Mouse (Mus musculus) lung, postnatal 36 days (tissue): Measurements from ENCODE around the gene Dmp1.

Source experiments
- DNase-seq: peaks from one replicate; pipeline ENCODE4 v3.0.0; 2022; ENCODE audit warnings: mixed read lengths

Gene Dmp1

DNA sequence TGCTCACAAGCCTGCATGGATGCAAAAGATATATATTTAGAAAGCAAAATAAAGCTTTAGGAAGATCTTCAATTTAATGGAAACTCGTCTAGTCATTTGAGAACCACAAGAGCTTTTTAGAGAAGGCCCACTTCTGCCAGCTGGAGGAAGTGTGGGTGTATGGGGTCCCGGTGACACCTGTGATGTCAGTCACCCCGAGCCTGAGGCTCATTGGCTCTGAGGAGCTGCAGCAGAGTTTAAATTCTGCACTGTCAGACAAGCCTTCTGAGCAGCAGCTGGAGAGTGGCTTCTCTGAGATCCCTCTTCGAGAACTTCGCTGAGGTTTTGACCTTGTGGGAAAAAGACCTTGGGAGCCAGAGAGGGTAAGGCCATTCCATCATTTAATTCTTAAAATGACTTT lies at the start of gene Dmp1:
Dmp1 (plus strand) TSS at position 263 of the 400 bp plus-strand sequence.
- DNase-seq: no peak

DNA sequence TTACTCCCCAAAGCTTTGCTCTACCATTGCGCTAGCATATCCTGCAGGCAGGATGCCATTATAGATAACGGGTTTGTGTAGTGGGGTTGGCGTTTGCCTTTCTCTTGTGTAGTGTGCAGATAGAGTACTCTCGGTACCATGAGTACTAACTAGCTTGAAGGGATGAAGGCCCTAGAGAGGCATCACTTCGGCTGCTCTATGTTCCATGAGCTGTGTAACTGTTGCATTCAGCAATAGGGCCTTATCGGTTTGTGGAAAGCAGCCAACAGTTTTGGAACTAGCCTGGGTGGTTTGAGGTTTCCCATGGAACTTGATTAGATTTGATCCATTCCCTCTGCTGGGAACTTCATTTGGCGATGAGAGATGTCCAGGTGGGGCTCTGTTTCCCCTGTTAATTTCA lies 44.7 kb upstream of the Dmp1 start:
- no peak for DNase-seq

DNA sequence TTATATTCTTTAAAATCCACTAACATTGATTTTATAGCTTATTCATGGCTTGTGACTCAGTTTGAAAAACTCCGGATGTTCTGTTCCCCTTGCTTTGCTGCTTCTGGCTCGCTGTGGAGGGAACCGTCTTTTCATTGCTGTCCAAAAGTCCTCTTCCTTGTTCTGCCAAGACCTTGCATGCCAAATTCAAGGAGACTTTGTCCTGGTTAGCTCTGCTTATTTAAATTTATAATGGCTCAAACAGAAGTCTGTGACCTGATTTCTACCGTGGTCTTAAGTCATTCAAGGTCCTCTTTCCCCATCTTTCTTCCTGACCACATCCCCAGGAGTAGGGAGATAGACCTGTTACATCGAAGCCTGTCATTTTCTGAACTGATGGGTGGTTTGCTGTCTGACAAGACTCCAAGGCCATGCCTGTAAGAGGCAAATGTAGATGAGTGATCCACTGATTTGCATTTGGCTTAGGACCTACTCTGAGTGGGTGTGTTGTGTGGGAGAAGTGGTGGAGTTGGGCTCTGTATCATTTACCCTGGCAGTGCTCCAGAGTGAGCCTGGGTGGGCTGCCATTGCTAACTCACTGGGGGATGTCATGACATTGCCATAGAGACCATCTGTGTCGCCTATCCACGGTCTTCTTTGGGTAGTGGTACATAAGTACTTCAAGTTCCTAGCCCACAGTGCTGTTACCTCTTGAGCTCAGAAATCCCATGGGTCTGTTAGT lies 43.9 kb upstream of the Dmp1 start:
- DNase-seq: no peak

DNA sequence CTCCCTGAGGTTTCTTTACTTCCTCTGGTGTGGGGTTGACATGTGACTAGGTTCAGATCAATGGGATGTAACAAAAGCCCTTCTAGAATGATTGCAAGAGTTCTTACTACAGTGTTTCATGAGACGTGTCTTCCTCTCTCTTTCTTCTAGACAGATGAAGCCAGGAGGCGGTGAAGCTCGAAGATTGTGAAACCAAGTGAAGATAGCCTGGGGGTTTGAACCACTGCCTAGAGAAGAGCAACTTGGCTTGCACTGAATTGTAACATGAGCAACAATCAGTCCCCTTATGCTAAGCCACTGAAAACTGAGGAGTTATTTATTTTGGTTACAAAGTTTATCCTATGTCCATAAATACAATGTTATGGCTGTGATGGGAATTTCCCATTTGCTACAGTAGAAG lies 41.8 kb upstream of the Dmp1 start:
- DNase-seq: no peak

DNA sequence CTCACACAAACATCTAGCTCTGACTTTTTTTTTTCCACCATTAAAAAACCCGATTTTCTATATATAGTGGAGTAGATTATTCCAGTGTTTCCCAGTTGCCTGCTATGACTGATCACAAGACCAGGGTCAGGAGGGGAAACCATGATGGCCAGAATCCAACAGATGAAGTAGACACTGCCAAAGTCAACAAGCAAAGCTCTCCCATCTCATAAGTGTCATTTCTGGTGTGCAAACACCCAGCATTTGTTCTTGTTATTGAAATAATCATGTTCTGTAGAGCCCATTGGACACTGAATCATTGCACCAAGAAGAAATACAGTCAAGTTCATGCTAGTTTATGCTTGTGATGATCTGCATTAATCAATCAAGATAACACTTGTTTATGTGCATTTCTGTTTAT lies 41.0 kb upstream of the Dmp1 start:
- DNase-seq: peak; percentile 66

DNA sequence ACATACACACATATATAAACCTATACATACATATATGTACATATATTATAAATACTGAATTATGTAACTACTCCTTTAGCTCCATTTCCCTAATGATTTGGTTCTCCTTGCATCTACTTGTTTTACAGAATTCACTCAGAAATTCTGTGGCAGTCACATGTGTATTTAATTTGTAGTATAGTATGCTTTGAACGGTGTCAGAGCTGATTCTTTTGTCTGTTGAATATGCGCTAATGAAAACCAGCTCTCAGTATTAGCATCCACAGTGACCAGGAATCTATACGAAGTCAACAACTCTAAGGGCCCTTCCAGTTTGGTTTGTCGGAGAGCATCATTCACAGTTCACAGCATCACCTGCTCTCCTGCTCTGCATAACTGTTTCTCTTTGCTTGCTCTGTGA lies 38.9 kb upstream of the Dmp1 start:
- DNase-seq: no peak

DNA sequence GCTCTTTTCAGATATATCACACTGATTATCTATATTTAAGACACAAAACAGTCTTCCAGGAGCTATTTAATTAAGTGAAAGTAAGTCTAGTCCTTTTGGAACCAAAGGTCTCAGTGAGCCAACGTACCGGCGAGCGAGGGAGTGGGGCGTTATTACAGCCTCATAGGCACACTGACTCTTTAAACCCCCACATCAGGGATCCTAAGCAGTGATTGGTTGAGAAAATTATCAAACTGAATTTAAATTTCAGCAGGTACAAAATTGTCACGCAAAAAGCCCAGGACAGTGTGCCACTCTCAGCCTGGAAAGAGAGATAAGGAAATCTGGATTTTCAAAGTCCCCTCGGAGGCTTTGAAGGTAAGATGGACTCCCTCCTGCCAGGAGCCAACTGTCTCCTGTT lies 32.0 kb upstream of the Dmp1 start, which contains the start of gene Dspp:
Dspp (plus strand) TSS at position 301 of the 400 bp plus-strand sequence.
- DNase-seq: no peak

DNA sequence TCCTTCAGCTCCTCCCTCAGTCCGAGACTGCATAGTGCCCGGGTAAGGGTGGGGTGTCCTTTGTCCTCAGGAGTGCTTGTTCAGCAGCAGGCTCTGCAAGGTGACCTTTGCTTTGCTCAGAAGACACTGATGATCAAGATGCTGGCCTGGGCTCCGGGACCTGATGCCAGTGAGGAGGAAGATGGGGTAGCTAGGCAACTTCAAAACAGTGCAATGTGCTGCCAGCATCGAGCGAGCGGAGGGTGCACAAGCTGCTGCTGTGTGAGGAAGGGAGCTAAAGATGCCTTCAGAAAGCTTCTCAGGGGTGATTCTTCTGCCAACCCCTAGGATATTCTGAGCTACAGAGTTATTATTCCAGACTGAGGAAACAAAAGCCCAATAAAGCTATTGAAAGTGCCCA lies 29.3 kb upstream of the Dmp1 start:
- no peak for DNase-seq

DNA sequence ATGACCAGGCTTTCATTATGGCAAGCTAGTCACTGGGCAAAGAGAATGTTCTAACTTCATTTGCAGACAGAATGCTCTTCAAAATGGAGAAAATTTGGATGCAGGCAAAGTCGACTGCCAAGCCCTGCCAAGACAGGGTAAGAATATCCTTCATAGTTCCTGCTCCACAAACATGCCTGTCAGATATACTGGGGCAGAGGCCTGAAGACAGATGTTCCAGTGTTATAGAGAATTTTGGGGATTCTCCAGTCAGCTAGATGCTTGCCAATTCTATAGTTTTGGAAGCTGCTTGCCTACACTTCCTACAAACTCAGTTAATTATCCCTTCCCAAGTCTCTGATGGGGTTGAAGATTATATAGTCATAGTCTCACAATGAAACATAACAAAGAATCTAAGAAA lies 18.7 kb upstream of the Dmp1 start:
- no peak for DNase-seq

DNA sequence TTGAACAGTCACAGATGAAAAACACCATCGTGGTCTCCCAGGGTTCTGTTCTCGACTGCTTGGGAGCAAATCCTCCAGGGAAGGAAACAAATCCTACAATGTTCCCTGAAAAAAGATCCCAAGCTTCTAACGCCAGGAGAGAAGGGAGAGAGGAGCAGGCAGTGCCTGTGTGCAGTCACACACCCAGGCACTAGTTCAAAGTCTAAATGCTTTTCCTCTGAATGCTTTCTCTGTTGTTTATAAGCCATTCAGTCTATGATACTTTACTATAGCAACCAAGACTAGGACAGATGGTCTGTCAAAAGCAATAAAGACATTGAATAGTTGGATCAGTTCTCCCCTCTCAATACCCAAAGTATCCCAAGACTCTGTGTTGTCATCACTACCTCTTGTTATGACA lies 15.1 kb upstream of the Dmp1 start:
- no peak for DNase-seq

DNA sequence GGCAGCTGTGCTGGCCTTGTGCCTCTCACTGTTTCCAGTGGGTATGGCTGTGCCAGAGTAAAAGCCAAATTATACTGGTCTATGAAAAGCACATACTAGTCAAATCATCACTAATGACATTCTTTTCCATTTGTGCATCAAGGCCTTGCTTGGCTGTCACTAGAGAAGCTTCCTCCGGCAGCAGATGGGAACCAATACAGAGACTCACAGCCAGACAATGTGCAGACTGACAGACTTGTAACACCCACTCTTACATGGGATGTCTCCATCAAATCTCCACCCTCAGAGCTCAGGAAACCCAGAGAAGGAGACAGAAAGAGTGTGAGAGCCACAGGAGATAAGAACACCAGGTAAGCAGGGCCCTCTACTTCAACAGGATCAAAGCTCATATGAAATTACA lies 7.3 kb upstream of the Dmp1 start:
- no peak for DNase-seq

DNA sequence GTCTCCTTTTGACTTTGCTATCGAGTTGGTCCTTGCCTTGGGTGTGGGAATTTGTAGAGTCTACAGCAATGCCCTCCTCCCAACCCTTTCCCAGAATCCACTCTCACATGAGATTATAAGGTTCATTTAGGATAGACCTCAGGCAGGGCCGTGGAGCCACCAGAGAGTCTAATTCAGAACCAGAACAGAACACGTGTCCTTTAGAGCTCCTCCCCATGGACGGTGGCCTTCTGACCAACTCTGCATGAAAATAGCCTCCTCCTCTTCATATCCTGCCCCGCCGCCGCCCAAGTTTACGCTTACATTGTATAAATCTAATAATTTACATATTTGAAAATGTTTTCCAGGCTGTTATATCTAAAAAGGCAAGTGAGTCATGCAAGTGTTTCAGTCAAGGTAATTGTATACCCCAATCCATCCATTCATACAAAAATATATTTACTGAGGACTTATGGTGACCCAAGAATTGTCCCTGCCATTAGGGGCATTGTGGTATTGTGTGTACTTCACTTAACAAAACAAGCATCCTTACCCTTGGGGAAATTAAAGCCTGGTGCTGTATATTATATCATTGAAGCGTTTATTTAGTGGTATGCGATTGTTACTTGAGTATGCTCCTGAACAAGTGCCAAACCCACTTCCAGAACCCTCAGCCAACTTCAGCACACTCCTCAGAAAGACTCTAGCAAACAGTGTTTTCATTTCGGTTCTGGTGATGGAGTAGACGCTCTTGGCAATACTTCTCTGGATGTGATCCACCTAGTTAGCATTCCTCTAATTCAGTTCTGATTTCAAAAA lies 1.1 kb upstream of the Dmp1 start:
- DNase-seq: peak; percentile 35

DNA sequence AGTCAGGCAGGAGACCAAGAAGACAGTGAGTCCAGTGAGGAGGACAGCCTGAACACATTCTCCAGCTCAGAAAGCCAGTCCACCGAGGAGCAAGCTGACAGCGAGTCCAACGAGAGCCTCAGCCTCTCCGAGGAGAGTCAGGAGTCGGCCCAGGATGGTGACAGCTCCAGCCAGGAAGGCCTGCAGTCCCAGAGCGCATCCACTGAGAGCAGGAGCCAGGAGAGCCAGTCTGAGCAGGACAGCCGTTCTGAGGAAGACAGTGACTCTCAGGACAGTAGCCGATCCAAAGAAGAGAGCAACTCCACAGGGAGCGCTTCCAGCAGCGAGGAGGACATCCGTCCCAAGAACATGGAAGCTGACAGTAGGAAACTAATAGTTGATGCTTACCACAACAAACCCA lies 10.1 kb downstream of the Dmp1 start:
- no peak for DNase-seq

DNA sequence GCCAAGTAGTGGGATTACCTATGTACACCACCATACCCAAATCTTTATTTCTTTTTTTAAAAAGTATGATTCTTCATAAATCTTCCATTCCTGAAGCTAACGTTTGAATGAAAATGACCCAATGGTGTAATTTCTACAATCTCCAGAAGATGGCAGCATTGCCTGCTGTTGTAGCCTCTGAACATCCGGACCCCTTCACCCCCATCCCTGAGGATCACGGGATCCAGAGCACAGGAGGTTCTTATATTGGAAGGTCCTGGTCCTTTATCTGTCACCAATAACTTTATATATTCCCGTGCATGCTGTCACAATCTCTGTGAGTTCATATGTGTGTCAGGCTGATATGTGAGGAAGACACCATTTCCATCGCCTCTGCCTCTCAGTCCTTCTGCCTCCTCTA lies 16.5 kb downstream of the Dmp1 start:
- DNase-seq: peak; percentile 49

DNA sequence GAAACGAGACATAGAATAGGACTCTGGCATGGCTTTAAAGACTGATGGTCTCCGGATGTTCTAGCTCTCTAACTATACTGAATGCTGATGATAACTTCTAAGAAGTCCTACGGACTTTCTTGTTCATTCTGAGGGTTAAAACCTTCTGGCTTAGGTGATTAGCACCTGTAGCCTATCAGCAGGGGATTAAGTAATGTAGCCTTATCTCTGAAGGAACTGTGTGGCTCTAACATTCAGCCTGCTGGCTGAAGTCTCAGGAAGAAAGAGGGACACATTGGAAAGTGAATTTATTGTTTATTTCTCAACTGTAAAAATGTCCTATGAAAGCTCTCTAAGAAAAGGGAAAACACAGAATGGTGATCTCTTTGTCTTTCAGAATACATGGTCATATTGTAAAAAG lies 21.9 kb downstream of the Dmp1 start:
- no peak for DNase-seq

DNA sequence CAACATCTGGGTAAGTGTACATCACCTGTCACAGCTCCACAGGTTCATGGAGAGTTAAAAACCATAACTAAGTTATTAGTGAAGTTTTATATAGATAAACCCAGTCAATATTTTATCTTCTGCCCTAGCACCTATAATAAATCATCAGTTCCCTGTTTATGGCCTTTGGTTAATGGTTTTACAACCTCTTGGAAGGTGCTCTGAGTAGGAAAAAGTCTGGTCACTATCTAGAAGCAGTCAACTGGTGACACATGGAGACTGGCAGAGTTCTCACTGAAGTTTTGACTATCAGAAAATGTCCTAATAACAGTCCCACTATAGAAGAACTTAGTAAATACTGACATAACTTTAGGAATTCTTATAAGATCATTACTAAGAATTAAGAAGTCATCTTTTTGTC lies 22.3 kb downstream of the Dmp1 start:
- DNase-seq: no peak

DNA sequence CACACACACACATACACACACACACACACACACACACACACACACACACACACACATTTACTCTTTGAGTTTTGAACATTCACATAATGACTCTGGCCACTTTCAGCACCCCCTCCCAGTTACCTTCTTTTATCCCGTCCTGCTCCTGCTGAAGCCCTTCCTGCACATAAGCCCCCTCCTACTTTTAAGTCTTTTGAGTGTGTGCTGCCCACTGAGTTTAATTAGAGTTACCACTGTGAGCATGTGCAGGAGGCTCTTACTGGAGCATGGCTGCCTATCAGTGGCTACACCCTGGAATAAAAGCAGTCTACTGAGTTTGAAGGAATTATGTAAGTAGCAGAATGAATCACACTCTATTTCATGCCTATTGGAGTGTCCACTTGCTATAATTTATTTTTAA lies 26.1 kb downstream of the Dmp1 start:
- DNase-seq: no peak

DNA sequence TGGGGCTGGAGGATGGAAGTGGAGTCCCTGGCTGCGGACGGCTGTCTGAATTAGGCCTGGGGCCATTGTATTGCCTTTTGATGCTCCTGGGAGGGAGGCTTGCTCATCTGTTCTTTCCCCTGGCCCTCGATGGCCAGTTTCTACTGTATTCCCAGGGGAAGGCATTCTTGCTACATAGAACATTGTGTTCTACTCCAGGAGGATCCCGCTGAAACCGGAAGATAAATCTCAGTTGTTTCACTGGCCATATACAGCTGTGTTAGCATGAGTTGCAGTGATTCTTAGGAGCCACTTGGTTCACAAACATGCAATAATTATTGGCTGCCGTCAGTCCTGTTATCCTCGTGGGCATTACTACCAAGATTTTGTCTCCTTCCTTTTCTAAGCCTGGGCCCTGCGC lies 34.3 kb downstream of the Dmp1 start:
- DNase-seq: no peak

DNA sequence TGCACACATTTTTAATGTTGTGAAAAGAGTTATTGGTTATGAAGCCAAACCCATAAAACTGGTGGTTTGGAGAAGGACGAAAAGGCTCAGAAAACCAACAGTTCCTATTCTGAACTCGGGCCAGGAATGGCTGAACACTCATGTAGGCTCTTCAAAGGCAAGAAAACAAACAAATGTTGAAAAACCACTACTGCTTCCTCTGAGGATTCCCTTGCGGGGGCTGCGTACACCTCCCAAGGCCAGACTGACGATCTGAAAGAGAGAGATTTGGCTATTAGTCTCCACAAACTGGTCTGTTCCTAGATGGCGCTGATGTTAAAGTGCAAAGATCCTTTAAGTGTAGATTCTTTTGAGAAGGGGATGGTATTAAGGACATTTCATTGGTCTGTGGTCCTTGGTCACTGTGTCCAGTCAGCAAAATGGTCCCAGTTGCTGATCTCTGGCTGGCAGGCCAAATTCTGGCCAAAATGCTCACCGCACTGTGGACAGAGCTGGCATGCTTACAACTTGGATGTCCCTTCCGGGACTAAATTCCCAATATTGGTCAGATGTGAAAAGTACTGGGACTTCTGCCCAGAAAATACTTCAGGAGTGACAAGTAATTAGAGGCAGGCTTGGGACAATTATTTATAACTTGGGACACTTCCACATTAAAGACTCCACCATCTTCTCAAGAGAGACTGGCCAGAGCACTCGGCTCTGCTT lies 37.4 kb downstream of the Dmp1 start:
- DNase-seq: peak; percentile 67

DNA sequence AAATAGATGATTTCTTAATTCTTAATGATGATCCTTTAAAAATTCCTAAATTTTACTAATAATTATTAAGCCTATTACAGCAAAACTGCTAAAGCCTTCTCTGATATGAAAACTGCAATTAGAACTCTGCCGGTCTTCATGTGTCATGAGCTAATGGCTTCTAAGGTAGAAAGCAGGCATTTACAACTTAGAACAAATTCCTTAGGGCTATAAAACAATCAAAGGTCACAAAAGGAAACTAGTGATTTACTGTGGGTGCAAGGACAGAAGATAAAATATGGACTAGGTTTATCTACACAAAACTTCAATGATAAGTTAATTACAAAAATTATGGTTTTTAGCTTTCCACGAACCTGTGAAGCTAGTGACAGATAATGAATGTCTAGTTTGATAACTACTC lies 41.8 kb downstream of the Dmp1 start:
- DNase-seq: no peak

DNA sequence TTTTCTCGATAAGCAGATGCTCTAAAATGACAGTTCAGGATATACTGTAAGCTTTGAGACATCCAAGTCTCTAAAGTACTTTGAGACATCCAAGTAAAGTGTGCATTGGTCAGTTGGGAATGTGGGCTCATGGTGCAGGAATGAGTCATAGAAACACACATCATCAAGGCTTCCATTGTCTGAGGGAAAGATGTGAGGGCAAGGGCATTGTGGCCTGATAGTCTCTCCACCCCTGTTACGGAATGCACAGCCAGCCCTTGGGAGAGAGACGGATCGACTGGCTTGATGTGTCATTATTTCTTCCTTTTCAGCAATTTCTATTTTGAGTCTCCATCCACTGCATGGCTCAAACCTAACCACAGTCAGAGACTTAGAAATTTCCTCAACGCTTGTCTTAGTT lies 49.4 kb downstream of the Dmp1 start:
- DNase-seq: no peak

DNA sequence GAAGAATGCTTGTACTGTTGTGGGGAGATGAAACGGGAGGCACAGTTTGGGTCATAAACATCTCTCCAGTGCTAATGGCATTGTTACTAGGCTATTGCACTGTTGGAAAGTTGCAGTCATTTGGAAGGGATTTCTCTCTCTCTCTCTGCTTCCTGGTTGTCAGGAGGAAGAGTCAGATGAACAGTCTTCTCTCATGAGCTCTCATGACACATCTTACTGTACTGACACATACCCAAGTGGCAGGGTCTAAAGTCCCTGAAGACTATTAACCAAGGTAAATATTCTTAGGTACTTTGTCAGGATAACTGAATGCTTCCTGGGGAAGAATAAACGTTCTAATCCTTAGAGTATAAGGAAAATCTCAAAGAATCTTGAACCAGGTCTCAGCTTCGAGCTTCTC lies 54.2 kb downstream of the Dmp1 start:
- no peak for DNase-seq

DNA sequence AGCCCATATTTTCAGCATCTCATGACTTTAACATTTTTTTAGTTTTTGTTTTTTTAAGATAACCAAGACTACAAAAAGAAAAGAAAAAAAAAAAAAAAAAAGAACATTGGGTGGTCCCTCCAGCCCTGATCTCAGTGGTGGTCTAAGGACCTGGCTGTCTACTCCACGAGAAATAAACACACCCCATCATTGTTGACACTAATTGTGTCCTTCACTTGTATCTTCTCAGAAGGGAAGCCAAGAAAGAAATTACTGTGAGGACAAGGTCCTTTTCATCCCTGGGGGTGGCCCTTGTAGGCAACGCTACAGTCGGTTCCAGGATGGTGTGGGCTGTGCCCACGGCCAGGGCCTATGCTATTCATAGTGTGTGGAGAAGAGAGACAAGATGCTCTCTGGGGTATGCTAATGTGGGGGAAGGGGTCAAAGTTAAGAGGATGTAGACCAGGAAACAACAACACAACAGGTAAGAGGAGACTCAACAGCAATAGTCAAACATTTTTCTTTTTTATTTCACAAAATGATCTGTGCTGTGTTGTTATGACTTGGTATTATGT lies 59.6 kb downstream of the Dmp1 start:
- no peak for DNase-seq
